Mouse (Mus musculus): ENCODE measurements around the gene Fam131a.

DNA sequence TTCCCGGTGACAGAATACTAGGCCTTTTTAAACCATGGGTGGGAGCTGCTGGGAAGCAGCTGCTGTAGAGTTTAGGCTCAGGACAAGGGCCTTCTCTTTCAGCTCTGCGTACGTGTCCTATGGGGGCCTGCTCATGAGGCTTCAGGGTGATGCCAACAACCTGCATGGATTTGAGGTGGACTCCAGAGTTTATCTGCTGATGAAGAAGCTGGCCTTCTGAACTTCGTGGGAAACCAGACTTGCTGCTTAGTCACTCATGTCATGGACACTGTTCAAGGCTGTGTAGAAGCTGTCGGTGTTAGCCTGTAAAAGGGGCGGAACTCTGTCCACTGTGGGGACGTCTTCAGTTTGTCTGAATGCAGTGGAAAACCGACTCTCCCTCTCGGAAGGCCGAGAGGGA, 28.8 kb downstream of the Fam131a start:
- no peak for TF ChIP-seq CTCF (conservative IDR thresholded peaks at IDR 0.05 in 1 of 2, IDR thresholded peaks at IDR 0.05 in 1 of 2; ENCODE audit: low read depth in 2 of 2, low read length in 2 of 2)
- TF ChIP-seq RCOR1 (conservative IDR thresholded peaks at IDR 0.05; ENCODE audit: low read depth, low read length), result no peak
- no peak for TF ChIP-seq POLR2A (IDR thresholded peaks at IDR 0.05; ENCODE audit: low read depth, low read length)
- no peak for TF ChIP-seq MEF2A (IDR thresholded peaks at IDR 0.05; ENCODE audit: borderline replicate concordance, low read depth, low read length)
